Mouse (Mus musculus) stomach, embryonic 15.5 days (tissue): Measurements from ENCODE around the gene Gm10778. TPM values are rescaled to one million over a fixed set of nuclear protein-coding genes. Genes with fewer than 3 reads are reported as not detected.
"Not testable (repeated sequence)": the region's sequence is repeated elsewhere in the genome, so short reads cannot be mapped to it uniquely, and the experiment has no call there.

Experiments used
- ATAC-seq: fragments of 200-750 bp; cut with Nextera tagmentation; 2 replicates; pipeline ENCODE4 v1.8.0; 2017; ENCODE audit warnings: low read depth, moderate number of reproducible peaks, moderate TSS enrichment; ENCODE audit not compliant: insufficient read depth, low FRiP score
- H3K27ac ChIP-seq: fragments of 300-500 bp; sonication (generic); 2 replicates; pipeline ENCODE4 v1.5.1; 2015; ENCODE audit warnings: mild to moderate bottlenecking, inconsistent platforms
- H3K27me3 ChIP-seq: fragments of 300-500 bp; sonication (generic); replicated peaks from 2 replicates; pipeline ENCODE4 v1.6.1; 2015; ENCODE audit warnings: inconsistent platforms
- H3K36me3 ChIP-seq: fragments of 300-500 bp; sonication (generic); 2 replicates; pipeline ENCODE4 v1.6.1; 2015; ENCODE audit warnings: inconsistent platforms
- H3K4me1 ChIP-seq: fragments of 300-500 bp; sonication (generic); 2 replicates; pipeline ENCODE4 v1.6.1; 2015; ENCODE audit warnings: inconsistent platforms
- H3K4me2 ChIP-seq: fragments of 300-500 bp; sonication (generic); 2 replicates; pipeline ENCODE4 v1.6.1; 2015; ENCODE audit warnings: mild to moderate bottlenecking, inconsistent platforms
- H3K4me3 ChIP-seq: fragments of 300-500 bp; sonication (generic); replicated peaks from 2 replicates; pipeline ENCODE4 v1.5.1; 2015; ENCODE audit warnings: inconsistent platforms
- H3K9ac ChIP-seq: fragments of 300-500 bp; sonication (generic); 2 replicates; pipeline ENCODE4 v1.6.1; 2015; ENCODE audit warnings: inconsistent platforms
- H3K9me3 ChIP-seq: fragments of 300-500 bp; sonication (generic); 2 replicates; pipeline ENCODE4 v1.6.1; 2016; ENCODE audit warnings: inconsistent platforms
- WGBS: fragments of 180-500 bp; shearing (Covaris S2); methylation state at CpG from one replicate; pipeline ENCODE4 v1.1.7; 2015; 5-methylcytosine and 5-hydroxymethylcytosine counted together
- polyA plus RNA-seq: library from polyadenylated mRNA; unstranded; fragments of >200 nt; fragmentation: Nextera tagmentation; extraction: Ambion mirVana; gene quantifications from 2 replicates; pipeline ENCODE4 v1.2.1, GENCODE M21; 2015

The Gm10778 gene
- polyA plus RNA-seq, 1 experiment from 2014 or later = 5.2 TPM

DNA sequence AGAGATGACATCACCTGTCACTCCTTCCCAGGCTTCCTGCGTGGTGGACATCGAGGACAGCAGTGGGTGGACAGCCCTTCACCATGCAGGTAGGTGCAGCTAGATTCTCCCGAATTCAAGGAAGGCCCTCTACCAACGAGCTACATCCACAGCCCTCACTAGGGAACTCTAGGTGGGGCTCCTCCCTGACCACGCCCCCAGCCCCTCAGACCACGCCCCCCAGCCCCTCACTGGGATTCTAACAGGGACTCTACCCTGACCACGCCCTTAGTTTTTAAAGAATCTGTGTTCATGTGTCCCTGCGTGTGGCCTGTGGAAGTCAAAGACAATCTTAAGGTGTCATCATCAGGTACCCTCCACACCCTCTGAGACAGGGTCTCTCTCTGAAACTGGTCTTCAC lies 12.5 kb upstream of the Gm10778 start:
- Histone ChIP-seq H3K4me2 (no peak overlapping the region), H3K27ac (no peak overlapping the region), H3K9me3 (no peaks in the 10 kb centered on the region), H3K36me3 (no peaks in the 10 kb centered on the region), H3K4me1 (peaks cover 6% of the 10 kb centered on the region; the same call in 1 of the 2 replicates), H3K27me3 (no peaks in the 10 kb centered on the region), H3K4me3 (no peak overlapping the region), H3K9ac (no peak overlapping the region)
- 17% methylated on average over 8 of the region's 8 CpGs for WGBS
- ATAC-seq = no peak

- H3K27me3 ChIP-seq = no peaks in the 10 kb centered on the region
- H3K9me3 ChIP-seq = no peaks in the 10 kb centered on the region
- no peak overlapping the region for H3K4me2 ChIP-seq
- WGBS = 81% methylated on average over 6 of the region's 6 CpGs
- H3K9ac ChIP-seq = no peak overlapping the region
- H3K27ac ChIP-seq = no peak overlapping the region
- no peak for ATAC-seq
- H3K36me3 ChIP-seq = no peaks in the 10 kb centered on the region
- no peak overlapping the region for H3K4me3 ChIP-seq
- H3K4me1 ChIP-seq = peaks cover 19% of the 10 kb centered on the region
Measured at GRCm38 (mm10) chr10:81638101-81638500, 10.8 kb upstream of the Gm10778 start.

GRCm38 (mm10) chr10:81640825-81641224 lies 8.0 kb upstream of the Gm10778 start:
- not testable (repeated sequence) for H3K36me3 ChIP-seq, H3K9ac ChIP-seq, H3K27ac ChIP-seq, H3K4me2 ChIP-seq, H3K27me3 ChIP-seq, ATAC-seq, H3K9me3 ChIP-seq, H3K4me3 ChIP-seq
- 50% methylated on average over 4 of the region's 4 CpGs for WGBS
- peaks cover 12% of the 10 kb centered on the region for H3K4me1 ChIP-seq

- Histone ChIP-seq H3K4me3 (no peak overlapping the region), H3K27ac (no peak overlapping the region), H3K36me3 (no peaks in the 10 kb centered on the region), H3K4me1 (peaks cover 12% of the 10 kb centered on the region), H3K27me3 (no peaks in the 10 kb centered on the region), H3K9ac (no peak overlapping the region), H3K4me2 (no peak overlapping the region), H3K9me3 (no peaks in the 10 kb centered on the region)
- WGBS = 93% methylated on average over 2 of the region's 2 CpGs
- ATAC-seq = no peak
Measured at GRCm38 (mm10) chr10:81641566-81641965, 7.3 kb upstream of the Gm10778 start.

DNA sequence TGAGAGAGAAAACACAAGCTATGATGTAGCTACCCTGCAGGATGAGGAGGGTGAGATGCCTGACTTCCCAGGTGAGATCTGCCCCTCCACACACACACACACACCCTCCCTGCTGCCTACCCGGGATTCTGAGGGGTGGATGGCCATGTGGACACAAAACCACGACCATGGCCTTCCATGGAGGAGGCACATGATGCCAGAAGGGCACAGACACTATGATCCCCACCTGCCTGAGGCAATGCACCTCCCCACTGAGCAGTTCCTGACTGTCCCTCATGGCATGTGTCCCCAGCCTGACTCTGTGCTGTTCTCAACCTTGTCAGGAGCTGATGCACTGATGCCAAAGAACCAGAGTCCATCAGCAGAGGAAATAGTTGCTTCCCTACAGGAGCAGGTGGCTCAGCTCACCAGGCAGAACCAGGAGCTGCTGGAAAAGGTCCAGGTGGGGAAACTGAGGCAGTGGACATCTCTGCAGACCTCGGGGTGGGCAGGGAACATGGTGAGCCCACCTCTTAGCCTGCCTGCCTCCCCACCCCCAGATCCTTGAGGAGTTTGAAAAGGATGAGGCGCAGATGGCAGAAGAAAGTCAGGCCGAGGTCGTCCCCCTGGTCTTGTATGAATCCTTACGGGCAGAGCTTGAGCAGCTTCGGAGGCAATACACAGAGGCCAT lies 6.7 kb upstream of the Gm10778 start:
- 72% methylated on average over 8 of the region's 8 CpGs for WGBS
- H3K4me1 ChIP-seq = peaks cover 12% of the 10 kb centered on the region
- H3K4me3 ChIP-seq = peak overlapping the region; percentile 81
- H3K27me3 ChIP-seq = no peaks in the 10 kb centered on the region
- no peak overlapping the region; the same call in 1 of the 2 replicates for H3K9ac ChIP-seq
- H3K36me3 ChIP-seq = no peaks in the 10 kb centered on the region
- H3K4me2 ChIP-seq = peak overlapping the region; percentile 83
- no peak overlapping the region for H3K27ac ChIP-seq
- H3K9me3 ChIP-seq = no peaks in the 10 kb centered on the region
- no peak for ATAC-seq

- no peaks in the 10 kb centered on the region for H3K27me3 ChIP-seq
- H3K4me2 ChIP-seq = peak overlapping the region; percentile 83
- peak overlapping the region; percentile 81 for H3K4me3 ChIP-seq
- H3K9ac ChIP-seq = peak overlapping the region; percentile 96
- ATAC-seq = peak; percentile 28
- H3K27ac ChIP-seq = peak overlapping the region; percentile 97
- H3K4me1 ChIP-seq = peaks cover 12% of the 10 kb centered on the region
- H3K9me3 ChIP-seq = no peaks in the 10 kb centered on the region
- 16% methylated on average over 24 of the region's 24 CpGs for WGBS
- H3K36me3 ChIP-seq = no peaks in the 10 kb centered on the region
Measured at GRCm38 (mm10) chr10:81642648-81643448, 6.0 kb upstream of the Gm10778 start.

DNA sequence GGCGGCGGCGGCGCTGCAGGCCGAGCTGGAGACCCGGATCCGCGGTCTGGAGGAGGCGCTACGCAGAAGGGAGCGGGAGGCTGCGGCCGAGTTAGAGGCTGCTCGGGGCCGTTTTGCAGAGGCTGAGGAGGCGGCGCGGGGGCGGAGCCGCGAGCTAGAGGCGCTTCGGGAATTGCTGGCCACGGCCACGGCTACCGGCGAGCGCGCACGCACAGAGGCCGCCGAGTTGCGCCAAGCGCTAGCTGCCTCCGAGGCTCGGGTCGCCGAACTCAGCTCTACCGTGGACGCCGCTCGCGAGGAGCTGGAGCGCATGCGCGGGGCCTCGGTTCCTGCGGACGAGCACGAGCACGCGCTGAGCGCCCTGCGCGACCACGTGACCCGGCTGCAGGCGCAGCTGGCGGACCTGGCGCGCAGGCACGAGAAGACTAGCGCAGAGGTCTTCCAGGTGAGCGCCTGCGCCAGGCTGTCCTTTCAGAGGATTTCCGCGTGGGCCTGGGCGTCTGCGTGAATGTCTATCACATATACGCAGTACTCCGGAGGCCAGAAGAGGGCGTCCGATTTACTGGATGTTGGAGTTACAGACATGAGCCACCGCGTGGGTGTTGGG lies 5.3 kb upstream of the Gm10778 start:
- WGBS = under 1% methylated on average over 75 of the region's 75 CpGs
- Histone ChIP-seq H3K9ac (peak overlapping the region; percentile 96), H3K9me3 (no peaks in the 10 kb centered on the region), H3K4me1 (peaks cover 12% of the 10 kb centered on the region), H3K4me2 (peak overlapping the region; percentile 83), H3K36me3 (no peaks in the 10 kb centered on the region), H3K27me3 (no peaks in the 10 kb centered on the region), H3K4me3 (peak overlapping the region; percentile 81), H3K27ac (peak overlapping the region; percentile 97)
- ATAC-seq = peak; percentile 87

GRCm38 (mm10) chr10:81644162-81644561 lies 4.7 kb upstream of the Gm10778 start:
- Histone ChIP-seq H3K27ac (peak overlapping the region; percentile 97), H3K27me3 (no peaks in the 10 kb centered on the region), H3K36me3 (no peaks in the 10 kb centered on the region), H3K4me1 (peaks cover 12% of the 10 kb centered on the region), H3K9ac (peak overlapping the region; percentile 26; the same call in 1 of the 2 replicates), H3K4me2 (peak overlapping the region; percentile 83), H3K9me3 (no peaks in the 10 kb centered on the region), H3K4me3 (peak overlapping the region; percentile 81)
- ATAC-seq = 0 out of 2 replicates have a peak, but pooled peaks have one; percentile 1
- 52% methylated on average over 2 of the region's 2 CpGs for WGBS

DNA sequence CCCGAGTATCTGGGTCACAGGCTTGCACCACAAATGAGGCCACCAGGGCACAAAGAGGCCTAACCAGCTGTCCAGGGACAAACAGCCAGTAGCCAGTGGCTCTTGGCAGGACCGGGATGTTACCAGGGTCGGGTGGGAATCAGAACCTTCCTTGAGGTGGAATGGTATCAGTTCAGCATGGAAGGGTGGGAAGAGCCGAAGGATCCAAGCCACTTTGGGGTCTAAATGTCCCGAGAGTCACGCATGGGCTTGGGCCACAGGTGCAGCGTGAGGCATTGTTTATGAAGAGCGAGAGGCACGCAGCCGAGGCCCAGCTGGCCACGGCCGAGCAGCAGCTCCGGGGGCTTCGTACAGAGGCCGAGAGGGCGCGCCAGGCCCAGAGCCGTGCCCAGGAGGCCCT lies 4.1 kb upstream of the Gm10778 start:
- no peaks in the 10 kb centered on the region for H3K27me3 ChIP-seq
- WGBS = 87% methylated on average over 18 of the region's 18 CpGs
- H3K4me3 ChIP-seq = no peak overlapping the region
- no peak for ATAC-seq
- no peak overlapping the region for H3K27ac ChIP-seq
- H3K9me3 ChIP-seq = no peaks in the 10 kb centered on the region
- no peak overlapping the region for H3K9ac ChIP-seq
- H3K36me3 ChIP-seq = no peaks in the 10 kb centered on the region
- peaks cover 12% of the 10 kb centered on the region for H3K4me1 ChIP-seq
- no peak overlapping the region for H3K4me2 ChIP-seq

DNA sequence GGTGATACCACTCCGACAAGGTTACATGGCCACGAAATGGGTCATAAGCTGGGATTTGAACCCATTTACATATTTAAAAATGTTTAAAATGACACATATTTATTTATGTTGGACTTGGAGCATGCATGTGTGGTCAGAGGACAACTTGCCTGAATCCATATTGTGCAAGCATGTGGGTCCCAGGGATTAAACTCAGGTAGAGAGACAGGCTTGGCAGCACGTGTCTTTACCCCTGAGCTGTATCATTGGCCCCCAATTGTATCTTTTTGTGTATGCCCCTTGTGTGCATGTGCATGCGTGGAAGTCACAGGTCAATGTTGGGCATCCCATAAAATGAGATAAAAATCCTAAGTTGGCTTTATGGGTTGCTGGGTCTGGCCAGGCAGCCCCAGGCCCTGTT lies 3.5 kb upstream of the Gm10778 start:
- Histone ChIP-seq H3K36me3 (no peaks in the 10 kb centered on the region), H3K9me3 (no peaks in the 10 kb centered on the region), H3K4me2 (no peak overlapping the region), H3K4me1 (peaks cover 12% of the 10 kb centered on the region), H3K9ac (no peak overlapping the region), H3K27me3 (no peaks in the 10 kb centered on the region), H3K4me3 (no peak overlapping the region), H3K27ac (no peak overlapping the region)
- ATAC-seq = no peak
- WGBS = 88% methylated on average over 4 of the region's 4 CpGs

- H3K9me3 ChIP-seq = no peaks in the 10 kb centered on the region
- WGBS = 77% methylated on average over 7 of the region's 7 CpGs
- no peak for ATAC-seq
Measured at GRCm38 (mm10) chr10:81646015-81646555, 2.8 kb upstream of the Gm10778 start.

DNA sequence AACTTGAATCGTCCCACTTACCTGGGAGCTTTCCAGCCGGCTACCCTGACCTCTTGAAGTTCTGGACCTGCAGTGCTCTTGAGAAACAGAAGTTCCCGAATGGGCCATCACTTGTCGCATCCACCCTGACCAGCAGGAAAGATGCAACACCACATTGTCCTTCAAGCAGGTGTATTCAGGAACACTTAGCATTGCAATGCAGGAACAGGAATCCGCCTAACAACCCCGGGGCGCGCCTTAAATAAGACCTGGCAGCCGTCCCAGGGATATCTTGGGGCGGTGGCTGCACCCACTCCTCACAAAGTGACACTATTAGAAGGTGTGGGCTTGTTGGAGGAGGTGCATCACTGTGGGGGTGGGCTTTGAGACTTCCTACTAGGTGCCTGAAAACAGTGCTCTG lies 6.3 kb downstream of the Gm10778 start:
- 0 out of 2 replicates have a peak, but pooled peaks cover 12% of the 10 kb centered on the region for H3K9me3 ChIP-seq

More at GRCm38 (mm10) chr10:81646015-81646555, 2.8 kb upstream of the Gm10778 start:
- H3K4me1 ChIP-seq = peaks cover 12% of the 10 kb centered on the region
- no peak overlapping the region for H3K27ac ChIP-seq
- no peak overlapping the region for H3K4me3 ChIP-seq
- no peak overlapping the region for H3K9ac ChIP-seq
- no peaks in the 10 kb centered on the region for H3K27me3 ChIP-seq
- no peak overlapping the region for H3K4me2 ChIP-seq
- H3K36me3 ChIP-seq = no peaks in the 10 kb centered on the region

More for the DNA sequence above, 6.3 kb downstream of the Gm10778 start:
- Histone ChIP-seq H3K36me3 (peaks cover 5% of the 10 kb centered on the region), H3K4me3 (no peak overlapping the region), H3K9ac (no peak overlapping the region), H3K4me2 (no peak overlapping the region), H3K4me1 (no peaks in the 10 kb centered on the region), H3K27me3 (no peaks in the 10 kb centered on the region), H3K27ac (no peak overlapping the region)
- 91% methylated on average over 10 of the region's 10 CpGs for WGBS
- no peak for ATAC-seq
